Mouse (Mus musculus) heart, adult 11 months (tissue): Measurements from ENCODE around the gene 1700019N19Rik.

Source experiments
- DNase-seq: peaks from one replicate; pipeline ENCODE4 v3.0.0; 2022

1700019N19Rik gene

DNA sequence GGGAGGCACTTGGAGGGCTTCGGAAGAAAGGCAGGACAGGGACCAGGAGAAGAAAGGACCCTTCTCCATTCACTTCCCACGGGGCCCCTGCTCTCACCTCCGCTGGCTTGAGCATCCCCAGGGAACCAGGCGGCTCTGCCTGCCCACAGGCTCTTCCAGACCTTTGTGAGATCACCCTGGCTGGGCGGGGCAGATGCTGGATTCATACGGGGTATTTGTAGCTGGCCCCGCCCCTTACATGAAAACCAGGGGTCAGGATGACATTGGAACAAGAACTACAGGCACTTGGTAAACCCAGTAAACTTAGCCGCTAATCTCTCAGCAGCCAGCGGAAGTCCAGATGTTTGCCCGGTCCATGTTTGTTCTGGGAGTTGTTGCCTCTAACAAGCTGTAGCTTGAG is at the start of gene 1700019N19Rik:
Gene 1700019N19Rik (minus strand): TSS at position 178 of the 400 bp plus-strand sequence.
- no peak for DNase-seq

DNA sequence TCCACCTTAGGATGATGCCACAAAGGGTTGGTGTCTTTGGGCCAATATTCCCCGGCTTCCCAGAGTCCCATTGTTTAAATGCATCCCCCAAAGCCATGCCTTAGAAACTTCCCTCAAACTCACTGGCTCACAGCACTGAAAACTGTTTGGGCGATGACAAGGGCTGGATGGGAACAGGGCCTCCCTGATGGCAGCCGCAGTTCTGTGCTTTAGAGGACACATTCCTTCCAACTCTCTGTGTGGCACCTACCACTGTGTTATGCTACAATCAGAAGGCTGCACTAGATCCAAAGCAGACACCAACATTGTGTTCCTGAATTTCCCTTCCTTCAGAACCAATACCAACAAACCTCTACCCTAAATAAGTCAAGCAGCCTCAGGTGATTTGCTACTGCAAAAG is 49.3 kb upstream of the 1700019N19Rik start:
- no peak for DNase-seq

DNA sequence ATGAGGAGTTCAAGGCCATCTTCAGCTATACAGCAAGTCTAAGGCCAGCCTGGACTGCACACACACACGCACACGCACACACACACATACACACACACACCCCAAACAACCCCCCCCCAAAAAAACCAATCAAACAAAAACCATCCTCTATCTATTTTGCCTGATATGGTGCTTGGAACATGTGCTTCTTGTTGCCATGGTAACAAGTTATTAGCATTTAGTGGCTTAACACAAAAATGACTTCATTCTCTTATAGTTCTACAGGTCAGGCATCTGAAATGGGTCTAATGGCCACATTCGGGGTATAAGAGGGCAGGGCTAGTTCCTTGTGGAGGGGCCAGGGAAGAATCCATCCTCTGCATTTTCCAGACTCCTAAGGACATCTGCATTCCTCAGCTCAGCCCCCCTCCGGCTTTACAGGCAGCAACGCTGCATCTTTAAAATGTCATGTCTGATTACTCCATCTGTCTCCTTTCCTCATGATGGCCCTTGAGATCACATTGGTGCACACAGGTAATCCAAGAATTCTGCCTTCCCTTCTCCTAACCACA is 46.5 kb upstream of the 1700019N19Rik start:
- no peak for DNase-seq

DNA sequence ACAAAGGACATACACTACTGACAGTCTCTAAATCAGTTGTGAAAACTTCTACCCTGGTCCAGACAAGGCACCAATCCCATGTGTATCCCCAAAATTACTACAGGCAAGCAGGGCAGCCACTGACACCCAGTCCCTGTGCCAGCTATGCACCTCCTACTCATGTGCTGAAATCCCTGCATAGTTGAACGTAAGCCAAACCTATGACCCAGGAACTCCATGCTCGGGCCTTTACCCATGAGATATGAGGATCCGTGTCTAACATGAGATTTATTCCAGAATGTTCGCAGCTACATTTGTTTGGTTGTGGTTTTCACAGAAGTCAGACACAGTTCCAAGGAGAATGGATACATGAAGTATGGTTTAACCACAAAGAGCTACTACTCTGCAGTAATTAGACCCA is 45.5 kb upstream of the 1700019N19Rik start:
- peak; percentile 94 for DNase-seq

DNA sequence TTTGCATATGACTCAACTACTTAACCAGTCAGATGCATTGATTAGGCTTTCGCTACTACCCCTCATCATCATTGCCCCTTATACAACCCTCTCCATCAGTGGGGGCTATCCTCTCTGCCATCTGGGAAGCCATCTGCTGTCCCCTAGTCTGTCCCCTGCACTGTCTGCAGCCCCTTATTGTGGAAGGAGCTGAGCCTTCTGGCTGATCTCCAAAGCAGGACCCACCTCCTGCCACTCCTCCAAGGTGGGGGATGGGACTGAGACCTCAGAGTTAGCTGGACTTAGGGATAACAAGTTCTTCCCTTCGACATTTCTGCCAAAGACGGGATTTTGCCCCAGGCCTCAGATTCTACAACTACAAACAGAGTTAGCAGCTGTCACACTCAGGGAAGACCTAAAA is 45.1 kb upstream of the 1700019N19Rik start:
- DNase-seq = peak; percentile 91

DNA sequence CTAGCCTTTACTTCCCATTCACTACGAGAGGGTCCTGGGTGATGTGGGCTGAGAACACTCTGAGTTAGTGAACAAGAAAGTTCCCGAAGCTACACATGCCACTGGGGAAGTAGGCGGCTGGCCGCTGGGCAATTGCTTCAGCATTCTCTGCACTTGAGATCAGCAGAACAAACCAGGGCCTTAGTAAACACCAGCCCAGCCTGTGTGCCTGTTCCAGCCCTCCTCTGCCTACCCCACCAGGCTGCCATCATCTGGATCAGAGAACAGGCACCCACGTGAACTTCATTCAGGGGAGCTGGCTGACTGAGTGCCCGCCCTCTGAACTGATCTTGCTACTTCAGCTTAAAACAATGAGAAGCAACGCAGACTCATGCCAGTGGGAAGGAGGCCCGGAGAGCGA is 44.4 kb upstream of the 1700019N19Rik start:
- DNase-seq = peak; percentile 93

DNA sequence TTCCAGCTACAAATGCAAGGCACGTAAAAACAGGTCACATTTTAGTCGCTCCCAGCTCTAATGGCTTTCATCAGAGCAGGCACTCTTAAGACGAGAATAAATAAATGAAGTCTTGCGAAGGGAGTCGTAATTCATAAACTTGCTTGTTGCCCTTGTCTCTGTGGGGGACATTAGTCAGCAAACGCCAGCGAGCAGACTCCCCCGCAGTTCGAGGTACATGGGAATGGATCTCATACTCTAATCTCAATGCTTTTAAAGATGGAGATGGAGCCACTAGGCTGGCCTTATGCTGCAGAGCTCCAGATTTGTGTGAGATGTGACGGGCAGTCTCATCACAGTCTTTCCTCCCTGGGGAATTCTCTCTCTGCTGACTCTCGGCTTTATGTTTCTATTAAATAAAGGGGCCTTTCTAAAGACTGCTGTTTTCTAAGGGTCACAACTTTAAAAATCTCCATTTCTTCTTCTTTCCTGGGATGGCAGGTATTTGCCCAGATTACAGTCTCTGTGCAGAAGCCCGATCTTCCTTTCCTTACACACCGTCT is 39.4 kb upstream of the 1700019N19Rik start:
- no peak for DNase-seq

DNA sequence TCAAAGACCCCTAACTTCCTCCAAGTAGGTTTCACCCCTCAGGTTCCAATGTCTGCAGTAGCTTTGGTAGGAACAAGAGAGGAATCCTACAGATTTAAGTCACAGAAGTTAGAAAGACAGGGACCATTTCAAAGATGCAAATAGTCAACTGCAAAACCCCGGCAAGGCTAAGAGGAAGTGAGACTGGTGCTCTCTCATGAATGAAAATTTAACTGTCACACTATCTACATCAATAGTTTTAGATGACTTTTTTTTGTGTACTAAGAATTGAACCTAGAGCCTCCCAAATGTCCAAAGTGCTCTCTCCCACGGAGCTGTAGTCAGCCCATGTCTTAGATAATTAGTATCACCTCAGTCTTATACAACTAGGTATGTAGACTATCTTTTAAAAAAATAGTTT is 38.7 kb upstream of the 1700019N19Rik start:
- DNase-seq = no peak

DNA sequence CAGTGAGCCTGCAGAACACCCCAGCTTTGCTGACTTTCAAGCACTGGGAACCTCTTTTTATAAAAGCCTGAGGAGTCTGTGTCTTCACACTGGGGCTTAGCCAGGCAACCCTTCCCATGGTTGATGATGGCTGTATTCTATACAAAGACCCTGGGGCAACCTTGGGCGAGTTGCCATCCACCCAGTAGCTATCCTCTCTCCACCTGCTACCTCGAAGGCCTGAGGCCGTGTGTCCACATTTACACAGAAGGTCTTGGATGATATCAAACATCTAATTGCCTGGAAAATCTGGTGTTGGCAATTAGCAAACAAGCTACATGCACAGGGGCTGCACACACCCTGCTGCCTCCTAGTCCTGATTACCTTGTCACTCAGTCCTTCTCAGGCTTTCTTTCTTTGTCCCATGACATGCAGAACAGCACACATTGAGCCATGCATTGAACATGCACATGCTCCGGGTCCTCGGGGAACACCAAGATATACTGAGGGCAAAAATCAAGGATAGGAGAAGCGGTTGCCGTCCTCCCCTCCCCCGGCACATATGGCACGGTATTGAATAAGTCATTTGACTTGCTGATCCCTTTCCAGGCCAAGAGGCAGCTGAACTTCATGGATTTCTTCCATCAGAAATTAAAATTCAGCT is 37.1 kb upstream of the 1700019N19Rik start:
- no peak for DNase-seq

DNA sequence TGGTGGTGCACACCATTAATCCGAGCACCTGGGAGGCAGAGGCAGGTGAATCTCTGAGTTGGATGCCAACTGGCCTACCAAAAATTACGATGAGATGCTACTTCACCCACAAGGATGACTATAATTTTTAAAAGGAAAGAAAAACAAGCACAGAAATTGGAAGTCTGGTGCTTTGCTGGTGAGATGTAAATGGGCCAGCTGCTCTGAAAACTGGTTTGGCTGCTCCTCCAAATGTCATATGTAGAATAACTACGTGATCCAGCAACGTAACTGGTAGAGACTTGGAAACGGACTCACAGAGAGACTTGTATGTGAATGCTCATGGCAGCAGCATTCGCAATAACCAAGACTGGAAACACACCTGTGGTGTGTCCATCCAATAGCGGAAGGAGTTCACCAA is 35.9 kb upstream of the 1700019N19Rik start:
- no peak for DNase-seq

DNA sequence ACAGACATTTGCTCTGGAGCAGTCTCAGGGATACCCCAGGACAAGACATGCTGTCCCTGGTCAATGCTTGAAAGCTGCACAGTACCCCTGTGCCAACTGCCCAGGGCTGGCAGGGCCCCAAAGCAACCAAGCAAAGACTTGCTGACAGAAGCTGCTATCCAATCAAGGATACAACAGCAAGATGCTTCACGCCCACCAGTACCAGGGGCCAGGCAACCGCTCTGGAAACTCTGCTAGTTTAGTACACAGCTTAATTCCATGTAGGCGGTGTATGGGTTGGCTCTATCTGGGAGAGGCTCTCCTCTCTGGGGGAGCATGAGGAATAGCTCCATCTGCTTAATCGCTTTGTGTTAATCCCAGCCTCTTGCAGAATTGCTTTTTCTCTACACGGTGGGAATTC is 35.3 kb upstream of the 1700019N19Rik start:
- no peak for DNase-seq

DNA sequence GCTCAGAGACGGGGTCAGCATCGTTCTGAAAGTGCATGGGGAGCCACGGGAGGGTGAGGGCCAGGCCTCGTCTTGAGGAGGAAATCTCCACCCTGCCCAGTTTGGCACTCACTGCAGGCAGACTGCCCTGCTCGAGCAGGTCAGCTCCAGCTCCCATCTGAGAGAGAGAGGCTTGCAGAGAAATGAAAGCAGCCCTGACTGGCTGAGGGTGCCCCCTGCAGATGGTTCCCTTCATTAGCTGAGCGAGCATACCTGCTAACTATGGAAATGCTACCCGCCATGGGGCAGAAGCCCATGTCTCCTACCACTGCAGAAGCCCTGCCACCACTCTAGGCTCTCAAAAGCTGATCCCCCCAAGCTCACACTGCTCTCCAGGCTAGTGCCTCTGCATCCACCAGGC is 33.4 kb upstream of the 1700019N19Rik start:
- no peak for DNase-seq

DNA sequence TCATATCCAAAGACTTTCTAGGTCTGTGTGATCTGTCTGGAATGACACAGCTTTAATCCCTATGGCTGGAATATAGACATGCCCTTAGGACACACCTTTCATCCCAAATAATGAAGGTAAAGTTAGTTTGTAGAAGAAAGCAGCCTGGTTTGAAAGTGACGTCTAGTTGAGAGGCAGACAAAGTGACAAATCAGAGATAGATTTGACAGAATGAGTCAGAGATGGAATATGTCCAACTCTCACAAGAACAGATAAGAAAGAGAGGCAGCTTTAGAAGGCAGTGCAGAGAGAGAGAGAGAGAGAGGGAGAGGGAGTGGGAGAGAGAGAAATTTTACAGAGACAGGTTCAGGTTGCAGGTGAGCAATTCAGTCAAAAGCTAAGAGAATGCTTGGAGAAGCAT is 30.1 kb upstream of the 1700019N19Rik start:
- DNase-seq = no peak

DNA sequence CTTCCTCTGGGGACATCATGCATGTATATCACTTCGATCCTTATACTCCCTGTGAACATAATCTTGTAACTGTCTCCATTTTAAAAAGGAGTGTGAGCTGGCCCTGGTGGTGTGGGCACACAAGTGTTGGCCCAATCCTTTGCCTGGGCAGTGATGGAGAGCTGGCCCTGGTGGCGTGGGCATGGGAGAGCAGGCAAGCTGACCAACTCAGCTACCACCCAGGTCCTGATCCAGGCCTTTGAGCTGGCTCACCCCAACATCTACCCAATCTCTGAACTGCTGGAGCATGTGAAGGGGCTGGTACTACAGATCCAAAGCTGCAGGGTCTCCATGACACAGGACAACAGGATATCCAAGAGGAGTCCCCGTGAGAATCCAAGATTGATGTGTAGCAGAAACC is 29.0 kb upstream of the 1700019N19Rik start:
- peak; percentile 93 for DNase-seq

DNA sequence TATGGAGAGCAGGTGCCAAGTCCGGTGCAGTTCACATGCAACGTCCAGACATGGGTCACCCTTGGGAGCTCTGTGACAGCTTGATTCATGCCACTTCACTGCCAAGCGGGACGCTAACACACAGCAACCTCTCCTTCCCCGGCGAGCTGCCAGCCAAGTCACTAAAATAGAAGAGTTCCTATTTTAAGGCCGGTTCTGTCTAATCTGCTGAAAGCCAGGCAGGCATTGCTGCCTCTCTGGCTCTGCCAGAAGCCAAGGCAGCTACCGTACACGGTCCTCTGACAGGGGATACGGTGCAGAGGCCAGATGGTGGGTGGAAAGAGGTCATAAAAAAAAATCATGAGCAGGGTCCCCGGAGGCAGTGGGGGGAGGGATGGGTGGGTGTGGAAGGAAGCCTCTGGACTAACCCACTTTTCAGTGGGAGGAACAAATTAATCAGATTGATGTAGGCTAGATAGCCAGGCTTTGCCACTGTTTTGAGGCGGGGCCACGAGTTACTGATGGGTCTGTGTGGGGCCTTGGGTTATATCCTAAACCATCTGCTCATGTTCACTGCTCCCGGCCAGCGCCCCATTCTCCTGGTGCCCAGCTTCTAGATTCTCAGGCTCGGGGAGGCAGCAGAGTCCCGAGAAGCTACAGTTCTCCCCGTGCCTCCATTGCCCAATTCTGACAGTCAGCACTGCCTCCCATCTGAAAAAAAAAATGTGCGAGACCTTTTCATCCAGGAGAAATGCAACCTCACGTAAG is 28.4 kb upstream of the 1700019N19Rik start:
- peak; percentile 99 for DNase-seq

DNA sequence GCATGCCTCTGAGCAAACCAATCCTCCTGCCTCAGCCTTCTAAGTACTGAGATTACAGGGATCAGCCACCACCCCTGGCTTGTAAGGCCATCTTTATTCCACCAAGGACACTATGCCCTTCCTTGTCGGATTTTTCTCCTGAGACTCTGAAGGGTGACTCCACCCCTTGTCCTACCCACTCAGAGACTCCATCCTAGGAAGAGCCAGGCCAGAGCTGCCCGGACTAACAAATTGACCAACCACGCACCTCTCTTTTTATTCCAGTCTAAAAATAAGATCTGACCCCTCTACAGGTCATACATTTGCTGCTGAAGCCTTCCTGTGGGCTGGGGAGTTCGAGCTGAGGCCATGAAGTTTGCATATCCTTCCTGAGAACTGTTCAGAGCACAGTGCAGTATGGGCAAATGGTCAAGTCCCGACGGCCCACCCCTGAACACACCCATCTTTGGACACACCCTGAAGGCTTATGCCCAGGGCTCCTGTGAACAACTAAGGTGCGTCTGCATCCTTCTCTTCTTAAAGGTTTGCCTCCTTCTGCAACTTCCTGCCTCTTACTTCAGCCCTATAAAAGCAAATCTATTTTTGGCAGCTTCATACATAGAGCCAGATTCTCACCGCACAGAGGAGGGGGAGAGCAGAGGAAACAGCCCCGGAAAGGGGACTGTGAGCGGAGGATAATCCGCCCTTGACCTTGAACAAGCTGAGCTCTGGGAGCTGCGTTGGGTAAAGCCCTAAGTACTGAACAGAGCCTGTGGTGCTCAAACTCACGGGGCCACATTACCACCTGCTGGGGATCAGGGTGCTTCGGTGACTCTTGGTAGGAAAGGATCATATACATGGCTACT is 24.5 kb upstream of the 1700019N19Rik start:
- DNase-seq = peak; percentile 95

DNA sequence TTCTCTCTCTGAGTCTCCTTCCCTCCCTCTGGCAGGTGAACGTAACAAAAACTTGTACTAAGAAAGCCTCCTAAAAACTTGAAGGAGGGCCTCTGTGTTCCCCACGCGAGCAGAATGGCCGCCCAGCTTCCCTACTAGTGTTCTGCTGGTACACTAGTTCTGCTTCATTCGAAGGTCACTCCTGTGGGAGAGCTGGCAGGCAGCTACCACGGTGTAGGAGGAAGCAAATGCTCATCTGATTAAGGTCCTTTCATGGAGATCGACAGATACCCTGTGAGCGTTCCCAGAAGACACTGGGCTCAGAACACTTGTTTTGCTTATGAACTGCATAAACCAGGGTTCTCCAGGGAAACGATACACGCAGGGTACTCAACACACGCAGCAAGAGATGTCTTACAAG is 23.1 kb upstream of the 1700019N19Rik start:
- DNase-seq = peak; percentile 87

DNA sequence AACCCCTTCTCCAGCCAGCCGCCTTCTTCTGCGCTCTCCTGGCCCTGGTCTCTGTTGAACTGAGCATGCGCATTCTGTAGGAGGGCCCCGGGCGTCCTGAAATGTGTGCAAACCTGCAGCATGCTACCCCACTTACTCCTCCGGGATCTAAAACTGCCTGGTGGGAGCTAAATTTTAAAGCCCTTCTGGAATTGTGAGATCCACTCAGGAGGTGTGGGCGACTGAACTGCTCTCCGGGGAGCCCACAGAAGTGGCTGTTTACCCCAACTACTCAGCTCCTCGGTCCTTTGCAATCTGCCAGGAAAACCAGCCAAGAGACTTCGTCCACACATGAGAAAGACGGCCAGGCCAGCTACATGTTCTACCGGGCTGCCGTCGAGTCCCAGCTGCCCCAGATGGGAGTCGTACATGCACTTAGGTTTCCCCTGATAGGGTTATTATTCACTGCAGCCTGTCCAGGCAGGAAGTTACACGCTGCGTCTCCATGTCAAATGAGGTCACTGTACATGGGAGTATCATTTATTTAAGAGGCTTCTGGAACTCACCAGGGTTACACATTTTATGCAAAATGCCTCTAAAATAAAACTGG is 22.3 kb upstream of the 1700019N19Rik start:
- peak; percentile 98 for DNase-seq

DNA sequence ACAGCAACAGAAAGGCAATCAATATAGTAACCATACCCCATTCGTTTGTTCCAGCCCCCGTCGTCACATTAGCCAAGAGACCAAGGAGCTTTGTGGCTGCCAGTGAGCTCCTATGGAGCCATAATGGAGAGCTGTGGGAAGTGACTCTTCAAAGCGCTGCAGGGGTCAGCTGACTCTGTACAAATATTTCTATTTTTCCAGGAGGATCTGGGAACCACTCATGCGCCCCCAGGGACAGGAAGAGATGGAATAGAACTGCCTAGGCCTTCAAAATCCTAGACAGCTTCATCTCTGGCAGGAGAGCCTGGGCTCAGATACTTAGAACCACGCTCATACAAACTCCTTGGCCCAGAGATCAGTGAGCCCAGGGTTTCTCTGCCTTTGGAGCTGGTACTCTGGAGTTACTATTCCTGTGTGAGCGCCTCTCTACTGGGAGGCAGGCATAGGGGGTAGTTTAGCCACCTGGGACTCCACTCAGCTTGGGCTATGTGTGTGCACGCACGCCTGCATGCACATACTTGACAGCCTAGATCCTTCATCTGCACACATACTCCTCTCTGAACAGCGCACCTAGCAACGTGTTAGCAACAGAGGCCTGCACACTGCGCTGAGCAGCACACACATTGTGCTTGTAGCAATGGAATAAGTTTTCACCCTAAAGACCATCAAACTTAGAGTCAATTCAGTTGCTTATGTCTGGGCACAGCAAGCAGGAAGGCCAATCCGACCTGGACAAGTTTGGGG is 21.1 kb upstream of the 1700019N19Rik start:
- DNase-seq = peak; percentile 92

DNA sequence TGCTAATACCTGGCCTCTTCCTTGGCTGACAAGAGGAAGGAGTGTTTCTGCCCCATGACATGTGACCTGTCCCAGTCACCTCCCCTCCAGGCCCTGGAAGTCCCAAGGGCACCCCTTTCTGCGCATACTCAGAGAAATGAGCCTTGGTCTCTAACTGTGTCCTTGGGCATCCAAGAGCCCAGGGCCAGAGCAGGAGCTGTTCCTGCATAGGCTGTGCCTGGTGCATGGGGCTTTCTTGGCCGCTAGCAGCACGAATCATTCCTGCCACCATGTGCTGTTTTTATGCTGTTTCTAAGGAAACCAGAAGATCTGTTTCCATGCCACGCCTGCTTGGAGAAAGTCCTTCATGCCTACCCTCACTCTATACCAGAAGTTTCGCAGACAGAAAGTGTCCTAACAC is 16.3 kb upstream of the 1700019N19Rik start:
- no peak for DNase-seq

DNA sequence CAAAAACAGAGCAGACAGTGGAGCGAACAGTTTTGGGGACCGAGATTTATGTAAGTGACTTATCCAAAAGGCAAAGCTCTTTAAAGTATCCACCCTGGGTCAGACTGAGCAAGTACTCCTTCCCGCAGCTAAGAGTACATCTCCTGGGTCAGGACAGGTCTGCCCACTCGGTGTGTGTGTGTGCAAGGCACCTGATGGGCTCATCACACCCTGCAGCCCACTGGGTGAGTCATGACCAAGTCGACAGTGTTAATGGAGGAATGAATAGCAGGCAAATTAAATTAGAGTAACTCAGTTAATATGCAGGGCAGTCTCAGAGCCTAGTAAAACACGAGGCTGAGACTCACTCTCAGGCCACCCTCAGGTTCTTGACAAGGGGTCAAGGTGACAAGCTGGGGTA is 14.6 kb upstream of the 1700019N19Rik start:
- DNase-seq = no peak

DNA sequence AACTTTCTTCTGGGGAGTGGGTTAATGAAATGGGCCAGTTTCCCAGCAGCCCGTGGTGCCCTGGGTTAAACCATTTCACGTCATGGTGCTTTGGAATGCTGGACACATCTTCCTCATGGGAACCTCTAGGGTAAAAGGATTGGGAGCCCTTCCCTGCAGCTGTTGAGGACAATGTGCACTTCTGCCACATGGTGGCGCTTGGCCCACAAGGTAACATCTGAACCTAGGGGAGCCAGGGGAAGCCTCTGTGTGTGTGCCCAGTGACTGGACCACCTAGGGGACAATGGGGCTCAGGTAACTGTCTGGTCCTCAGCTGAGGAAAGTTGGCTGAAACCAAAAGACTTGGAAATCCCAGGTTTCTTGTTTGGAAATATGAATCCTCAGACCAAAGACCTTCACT is 12.1 kb upstream of the 1700019N19Rik start:
- DNase-seq = peak; percentile 96
